Mouse (Mus musculus) stomach, postnatal 0 days (tissue): ENCODE measurements around the gene Tmem230.

Source experiments
- CTCF ChIP-seq: IDR thresholded peaks from 2 replicates; pipeline ENCODE4 v1.5.1; 2016; ENCODE audit warnings: antibody characterized with exemption, low read depth, mild to moderate bottlenecking, moderate library complexity
- EP300 ChIP-seq: optimal IDR thresholded peaks from 2 replicates; pipeline ENCODE3; 2016; ENCODE audit warnings: antibody characterized with exemption

GRCm38 (mm10) chr2:132263421-132264265 is 16.0 kb upstream of the Tmem230 start:
- TF ChIP-seq CTCF: no peak
- TF ChIP-seq EP300: no peak
